10 mouse cellular contexts compared by ENCODE assay signal in genomic region chr1:158214743-158215142, GRCm38 (mm10).
A peak's percentile ranks its signal among the peaks of the same experiment; 100 is the strongest.
DNase-seq lines count a peak whose midpoint lies in the region; ATAC-seq and TF ChIP-seq lines count a peak whose summit lies in the region.
"Had no signal": no experiment of that assay in that cellular context is flagged by ENCODE, and none has a peak within 500 bp of the region (broad histone marks: within the 10 kb centered on the region; RNA-seq: fewer than 3 reads in every experiment).

No protein-coding gene starts in this region.

- ATAC-seq in kidney, embryonic 15.5 days (replicated peaks; ENCODE audit: low FRiP score): no peak
- ATAC-seq: liver, embryonic 12.5 days had no signal

- H3K79me2 ChIP-seq in MEL (ENCODE audit: control insufficient read depth, insufficient read depth, low read length, poor library complexity): no peaks in the 10 kb centered on the region

- WGBS in kidney, embryonic 15.5 days: 55% methylated on average over 5 of the region's 5 CpGs

- no peaks in the 10 kb centered on the region for H3K36me3 ChIP-seq in kidney, embryonic 15.5 days
- H3K36me3 ChIP-seq in MEL (ENCODE audit: control insufficient read depth in 1 of 2, insufficient read depth in 2 of 2, low read length in 2 of 2): peaks cover 0 to 28% of the 10 kb centered on the region in 2 experiments; a peak in 2 of 4 replicates
- H3K36me3 ChIP-seq: liver, embryonic 12.5 days had no signal

- TF ChIP-seq CTCF in MEL (IDR thresholded peaks at IDR 0.05 in 2 of 3, conservative IDR thresholded peaks at IDR 0.05 in 1 of 3; ENCODE audit: control insufficient read depth in 1 of 3, insufficient read depth in 1 of 3, low read depth in 2 of 3, low read length in 3 of 3, poor library complexity in 1 of 3, severe bottlenecking in 1 of 3): peak; percentile 65 to 79 (median 65)

- 0 out of 2 replicates have a peak, but pooled peaks cover 3% of the 10 kb centered on the region for H3K4me1 ChIP-seq in kidney, embryonic 15.5 days
- H3K4me1 ChIP-seq in MEL (ENCODE audit: control insufficient read depth in 1 of 2, insufficient read depth in 2 of 2, low read length in 2 of 2): peaks cover 3 to 21% of the 10 kb centered on the region in 2 experiments
- H3K4me1 ChIP-seq: liver, embryonic 12.5 days had no signal

- no peak overlapping the region for H3K4me2 ChIP-seq in kidney, embryonic 15.5 days
- H3K4me2 ChIP-seq: liver, embryonic 12.5 days had no signal

- H3K27ac ChIP-seq in kidney, embryonic 15.5 days: no peak overlapping the region
- H3K27ac ChIP-seq in MEL (ENCODE audit: control insufficient read depth, low read depth, low read length): 0 out of 2 replicates have a peak overlapping the region, but pooled peaks have one; percentile 14
- H3K27ac ChIP-seq: liver, embryonic 12.5 days had no signal

- no peak for TF ChIP-seq EP300 in MEL (IDR thresholded peaks at IDR 0.05; ENCODE audit: low read depth in 1 of 2, low read length in 2 of 2)

- peak; percentile 8 for DNase-seq in kidney, postnatal 10 days
- DNase-seq in MEL (ENCODE audit: low read depth, low spot score): peak; percentile 77
- peak; percentile 63 for DNase-seq in adrenal gland, postnatal 10 days
- peak; percentile 28 to 37 for DNase-seq in left cerebral cortex, postnatal 14 days (ENCODE audit: low spot score in 2 of 2)
- DNase-seq in urinary bladder, adult 2 months (ENCODE audit: low spot score): no peak
- DNase-seq in neural tube, embryonic 10.5 days (ENCODE audit: extremely low spot score, low spot score): no peak
- DNase-seq: heart, adult 18-20 months; kidney, postnatal 25 days had no signal

- TF ChIP-seq RAD21 in MEL (IDR thresholded peaks at IDR 0.05; ENCODE audit: low read depth, low read length): peak; percentile 76

- no peaks in the 10 kb centered on the region for H3K9me3 ChIP-seq in kidney, embryonic 15.5 days (replicated peaks)
- no peaks in the 10 kb centered on the region for H3K9me3 ChIP-seq in MEL (replicated peaks; ENCODE audit: insufficient read depth, low read length)
- H3K9me3 ChIP-seq: liver, embryonic 12.5 days had no signal

- H3K27me3 ChIP-seq in kidney, embryonic 15.5 days: no peaks in the 10 kb centered on the region
- H3K27me3 ChIP-seq in MEL (ENCODE audit: control insufficient read depth in 1 of 2, insufficient read depth in 2 of 2, low read length in 2 of 2): no peaks in the 10 kb centered on the region
- H3K27me3 ChIP-seq: liver, embryonic 12.5 days had no signal

- H3K4me3 ChIP-seq in kidney, embryonic 15.5 days (replicated peaks): no peak overlapping the region
- H3K4me3 ChIP-seq in MEL (ENCODE audit: control insufficient read depth in 1 of 2, insufficient read depth in 1 of 2, low read depth in 2 of 2, low read length in 2 of 2): 0 out of 4 replicates have a peak overlapping the region, but pooled peaks of 1 of the 2 experiments have one; percentile 11
- H3K4me3 ChIP-seq: liver, embryonic 12.5 days had no signal

- no peak for TF ChIP-seq POLR2A in MEL (IDR thresholded peaks at IDR 0.05; ENCODE audit: control insufficient read depth in 1 of 2, insufficient read depth in 1 of 2, low read depth in 1 of 2, low read length in 2 of 2, poor library complexity in 1 of 2)

- intact Hi-C loops in left cerebral cortex, postnatal 14 days (cut with DNase I): no loop called here

- no peak overlapping the region for H3K9ac ChIP-seq in kidney, embryonic 15.5 days
- no peak overlapping the region for H3K9ac ChIP-seq in MEL (ENCODE audit: control insufficient read depth, low read depth, low read length, poor library complexity, severe bottlenecking)
- H3K9ac ChIP-seq: liver, embryonic 12.5 days had no signal

TF ChIP-seq in MEL, 35 proteins besides CTCF, POLR2A, EP300 and RAD21:
- TF ChIP-seq CHD1 (IDR thresholded peaks at IDR 0.05; ENCODE audit: low read depth, low read length) (no peak), USF1 (IDR thresholded peaks at IDR 0.05; ENCODE audit: low read depth, low read length) (peak; percentile 41; the same call in 1 of the 2 replicates), KAT2A (conservative IDR thresholded peaks at IDR 0.05; ENCODE audit: low read depth, low read length) (no peak), POLR2AphosphoS5 (IDR thresholded peaks at IDR 0.05; ENCODE audit: borderline replicate concordance, low read depth, low read length) (no peak), MAX (IDR thresholded peaks at IDR 0.05; ENCODE audit: low read length) (no peak), POLR2AphosphoS2 (IDR thresholded peaks at IDR 0.05; ENCODE audit: low read length) (no peak), MYB (IDR thresholded peaks at IDR 0.05; ENCODE audit: low read depth, low read length) (no peak), GABPA (IDR thresholded peaks at IDR 0.05; ENCODE audit: low read depth, low read length) (no peak), GATA1 (IDR thresholded peaks at IDR 0.05; ENCODE audit: low read depth, low read length) (no peak), HCFC1 (IDR thresholded peaks at IDR 0.05; ENCODE audit: low read depth, low read length) (no peak), ZC3H11A (IDR thresholded peaks at IDR 0.05; ENCODE audit: low read depth, low read length) (peak; percentile 76), MYC (IDR thresholded peaks at IDR 0.05; ENCODE audit: low read depth, low read length) (no peak), MAZ (IDR thresholded peaks at IDR 0.05; ENCODE audit: low read depth, low read length) (no peak), TAL1 (IDR thresholded peaks at IDR 0.05; ENCODE audit: low read length) (no peak), SMC3 (IDR thresholded peaks at IDR 0.05; ENCODE audit: low read depth, low read length) (peak; percentile 85), ELF1 (IDR thresholded peaks at IDR 0.05; ENCODE audit: low read depth, low read length) (no peak)

Comparison
In these comparisons a context has a peak if more than half of its experiments do, and no peak if none do; other contexts are left out.
1. DNase-seq: peak in kidney, postnatal 10 days (single experiment), MEL (single experiment), adrenal gland, postnatal 10 days (single experiment) and left cerebral cortex, postnatal 14 days (2 of 2); none in urinary bladder, adult 2 months (single experiment) and neural tube, embryonic 10.5 days (single experiment).